ENCODE assay signal across 11 mouse cellular contexts in the genomic region with DNA sequence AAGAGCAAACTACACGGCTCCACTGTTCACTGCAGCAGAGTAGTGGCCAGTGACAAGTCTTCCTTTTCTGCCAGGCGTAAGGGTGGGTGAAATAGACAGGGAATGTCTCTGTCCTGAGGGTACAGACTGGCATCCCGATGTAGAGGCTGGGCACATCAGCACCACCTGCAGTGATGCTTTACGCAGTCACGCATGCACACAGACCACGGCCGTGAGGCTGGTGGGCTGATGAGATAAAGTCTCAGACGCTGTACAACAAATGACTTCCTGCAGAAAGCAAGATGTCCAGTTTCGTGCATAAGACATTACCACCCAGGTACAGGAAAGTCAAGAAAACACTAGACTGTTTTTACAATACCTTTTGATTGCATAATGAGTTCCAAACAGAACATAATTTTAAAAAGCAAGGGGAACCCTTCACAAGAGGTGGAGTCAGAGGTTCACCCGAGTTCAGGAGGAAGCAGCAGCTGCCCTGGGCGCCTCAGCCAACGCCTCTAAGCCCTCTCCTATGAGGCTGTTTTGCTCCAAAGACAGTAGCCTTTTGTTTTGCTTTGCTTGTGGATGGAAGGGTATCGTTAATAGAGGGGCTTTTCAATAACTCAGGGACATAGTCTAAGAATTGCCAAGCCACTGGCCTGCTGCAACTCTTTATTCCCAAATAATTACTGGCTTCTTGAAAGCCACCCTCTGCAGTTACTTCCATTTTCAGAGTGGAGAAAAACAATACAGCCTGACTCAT. TPM values are rescaled to one million over a fixed set of nuclear protein-coding genes. Genes with fewer than 3 reads are reported as not detected.
DNase-seq lines count a peak whose midpoint lies in the region; ATAC-seq and TF ChIP-seq lines count a peak whose summit lies in the region.
"Had no signal": no experiment of that assay in that cellular context is flagged by ENCODE, and none has a peak within 500 bp of the region (broad histone marks: within the 10 kb centered on the region; RNA-seq: fewer than 3 reads in every experiment).

No protein-coding gene starts in this region.

- no peaks in the 10 kb centered on the region for H3K4me1 ChIP-seq in heart, embryonic 12.5 days (replicated peaks)
- no peaks in the 10 kb centered on the region; the same call in 1 of the 2 replicates for H3K4me1 ChIP-seq in testis, adult 2 months (ENCODE audit: control insufficient read depth, insufficient read depth, low read length)
- H3K4me1 ChIP-seq in limb, embryonic 14.5 days (ENCODE audit: control insufficient read depth, insufficient read depth, low read length), result peaks cover 10% of the 10 kb centered on the region; the same call in 1 of the 2 replicates
- peaks cover 2% of the 10 kb centered on the region; the same call in 1 of the 2 replicates for H3K4me1 ChIP-seq in stomach, postnatal 0 days (replicated peaks; ENCODE audit: control insufficient read depth, insufficient read depth)

- TF ChIP-seq POLR2A in testis, adult 2 months (IDR thresholded peaks at IDR 0.05; ENCODE audit: control insufficient read depth, low read depth, low read length), result no peak
- no peak for TF ChIP-seq POLR2A in limb, embryonic 14.5 days (IDR thresholded peaks at IDR 0.05; ENCODE audit: borderline replicate concordance, extremely low read depth, insufficient read depth, insufficient read length)

- H3K4me2 ChIP-seq in heart, embryonic 12.5 days, result no peak overlapping the region
- H3K4me2 ChIP-seq in limb, embryonic 14.5 days (replicated peaks; ENCODE audit: low read depth, low read length, severe bottlenecking), result no peak overlapping the region
- no peak overlapping the region for H3K4me2 ChIP-seq in stomach, postnatal 0 days (replicated peaks; ENCODE audit: low read depth)
- H3K4me2 ChIP-seq: lung, embryonic 14.5 days had no signal

- H3K4me3 ChIP-seq in heart, embryonic 12.5 days, result no peak overlapping the region
- H3K4me3 ChIP-seq in testis, adult 2 months (ENCODE audit: control insufficient read depth, low read depth, low read length), result no peak overlapping the region
- H3K4me3 ChIP-seq in limb, embryonic 14.5 days (replicated peaks; ENCODE audit: low read length), result no peak overlapping the region
- H3K4me3 ChIP-seq in stomach, postnatal 0 days (ENCODE audit: low read depth, low read length), result no peak overlapping the region

- TF ChIP-seq CTCF in testis, adult 2 months (IDR thresholded peaks at IDR 0.05; ENCODE audit: control insufficient read depth, insufficient read depth, insufficient replicate concordance, low read depth, low read length), result no peak
- no peak for TF ChIP-seq CTCF in stomach, postnatal 0 days (IDR thresholded peaks at IDR 0.05; ENCODE audit: low read depth)

- ATAC-seq in heart, embryonic 12.5 days (ENCODE audit: insufficient number of reproducible peaks, low FRiP score), result no peak
- ATAC-seq in limb, embryonic 14.5 days (ENCODE audit: low FRiP score, low read depth), result peak; percentile 23; the same call in 1 of the 2 replicates
- ATAC-seq in stomach, postnatal 0 days (ENCODE audit: low FRiP score, low TSS enrichment), result no peak

- H3K9me3 ChIP-seq in heart, embryonic 12.5 days (replicated peaks), result no peaks in the 10 kb centered on the region
- H3K9me3 ChIP-seq in limb, embryonic 14.5 days (ENCODE audit: control insufficient read depth, low read length), result no peaks in the 10 kb centered on the region
- no peaks in the 10 kb centered on the region for H3K9me3 ChIP-seq in stomach, postnatal 0 days (ENCODE audit: control insufficient read depth, low read length)

- no peak overlapping the region for H3K27ac ChIP-seq in heart, embryonic 12.5 days (ENCODE audit: poor library complexity, severe bottlenecking)
- H3K27ac ChIP-seq in testis, adult 2 months (ENCODE audit: control insufficient read depth, insufficient read depth, low read depth, low read length), result peak overlapping the region; percentile 66
- H3K27ac ChIP-seq in limb, embryonic 14.5 days (replicated peaks; ENCODE audit: low read depth, low read length), result peak overlapping the region; percentile 3; the same call in 1 of the 2 replicates
- peak overlapping the region; percentile 37 for H3K27ac ChIP-seq in stomach, postnatal 0 days (replicated peaks)

- WGBS in heart, embryonic 12.5 days, result 61% methylated on average over 13 of the region's 13 CpGs
- WGBS in limb, embryonic 14.5 days, result 44% methylated on average over 13 of the region's 13 CpGs
- WGBS in stomach, postnatal 0 days, result 60% methylated on average over 13 of the region's 13 CpGs

- TF ChIP-seq EP300 in stomach, postnatal 0 days (optimal IDR thresholded peaks at IDR 0.05), result no peak

- no peaks in the 10 kb centered on the region for H3K36me3 ChIP-seq in heart, embryonic 12.5 days
- H3K36me3 ChIP-seq in testis, adult 2 months (ENCODE audit: control insufficient read depth, insufficient read depth, low read length), result no peaks in the 10 kb centered on the region
- no peaks in the 10 kb centered on the region for H3K36me3 ChIP-seq in limb, embryonic 14.5 days (ENCODE audit: control insufficient read depth, insufficient read depth, low read length)
- H3K36me3 ChIP-seq in stomach, postnatal 0 days (ENCODE audit: control insufficient read depth, insufficient read depth, low read length), result no peaks in the 10 kb centered on the region

- no peaks in the 10 kb centered on the region for H3K27me3 ChIP-seq in heart, embryonic 12.5 days (replicated peaks)
- no peaks in the 10 kb centered on the region for H3K27me3 ChIP-seq in testis, adult 2 months (ENCODE audit: control insufficient read depth, insufficient read depth, low read length)
- H3K27me3 ChIP-seq in limb, embryonic 14.5 days (ENCODE audit: control insufficient read depth, insufficient read depth, low read length), result no peaks in the 10 kb centered on the region
- no peaks in the 10 kb centered on the region for H3K27me3 ChIP-seq in stomach, postnatal 0 days (ENCODE audit: control insufficient read depth, insufficient read depth, low read length)

- peak; percentile 31 to 39 for DNase-seq in heart, adult 18-20 months
- DNase-seq in testis, postnatal 14 days (ENCODE audit: low spot score), result no peak
- no peak for DNase-seq in limb, embryonic 14.5 days (ENCODE audit: low spot score)
- DNase-seq in stomach, postnatal 0 days (ENCODE audit: low spot score), result no peak
- DNase-seq in right cerebral cortex, postnatal 36 days (ENCODE audit: low spot score in 2 of 2), result no peak
- no peak for DNase-seq in kidney, adult 9 months
- DNase-seq: lung, embryonic 14.5 days; right cerebral cortex, postnatal 25 days had no signal

- H3K9ac ChIP-seq in heart, embryonic 12.5 days, result no peak overlapping the region
- no peak overlapping the region for H3K9ac ChIP-seq in limb, embryonic 14.5 days (ENCODE audit: low read depth, low read length, severe bottlenecking)
- no peak overlapping the region for H3K9ac ChIP-seq in stomach, postnatal 0 days (ENCODE audit: low read length)
- H3K9ac ChIP-seq: lung, embryonic 14.5 days had no signal

RNA-seq across cellular contexts. Expression of a gene that starts 8.8 kb away (rescaled TPM):
- 100 to 1,000 TPM; 138 TPM for total RNA-seq in heart, adult 18-20 months (2021)
- polyA plus RNA-seq in heart, embryonic 12.5 days (2016; fragmentation: Nextera tagmentation; extraction: Ambion mirVana), result 46.1 TPM in 2 replicates
- 73.8 and 74.9 TPM in 2 replicates for polyA plus RNA-seq in testis, adult 2 months (2012; rRNA removed)
- 39.2 and 49.6 TPM in 2 replicates for polyA plus RNA-seq in limb, embryonic 14.5 days (2012; rRNA removed)
- polyA plus RNA-seq in limb, embryonic 14.5 days (2014; fragmentation: Nextera tagmentation; extraction: Ambion mirVana), result 44.8 and 46.2 TPM in 2 replicates
- 98.0 and 99.1 TPM in 2 replicates for polyA plus RNA-seq in stomach, postnatal 0 days (2015; fragmentation: Nextera tagmentation; extraction: Ambion mirVana)

RNA-seq across cellular contexts. Expression of a gene that starts 17.4 kb away (rescaled TPM):
- 10 to 100 TPM; 12.2 to 16.6 TPM for total RNA-seq in heart, adult 18-20 months (2021)
- polyA plus RNA-seq in heart, embryonic 12.5 days (2016; fragmentation: Nextera tagmentation; extraction: Ambion mirVana), result 72.3 and 77.0 TPM in 2 replicates
- polyA plus RNA-seq in testis, adult 2 months (2012; rRNA removed), result 15.0 and 16.3 TPM in 2 replicates
- 126 and 129 TPM in 2 replicates for polyA plus RNA-seq in limb, embryonic 14.5 days (2012; rRNA removed)
- 101 and 113 TPM in 2 replicates for polyA plus RNA-seq in limb, embryonic 14.5 days (2014; fragmentation: Nextera tagmentation; extraction: Ambion mirVana)
- 42.9 and 46.2 TPM in 2 replicates for polyA plus RNA-seq in stomach, postnatal 0 days (2015; fragmentation: Nextera tagmentation; extraction: Ambion mirVana)

RNA-seq across cellular contexts. Expression of a gene that starts 27.7 kb away (rescaled TPM):
- 1 to 10 TPM in 1 of 2 experiments, under 1 TPM in 1; 0.95 to 1.2 TPM for total RNA-seq in heart, adult 18-20 months (2021)
- polyA plus RNA-seq in heart, embryonic 12.5 days (2016; fragmentation: Nextera tagmentation; extraction: Ambion mirVana), result 6.3 and 7.2 TPM in 2 replicates
- 5.0 and 6.4 TPM in 2 replicates for polyA plus RNA-seq in testis, adult 2 months (2012; rRNA removed)
- polyA plus RNA-seq in limb, embryonic 14.5 days (2012; rRNA removed), result 7.0 and 8.3 TPM in 2 replicates
- polyA plus RNA-seq in limb, embryonic 14.5 days (2014; fragmentation: Nextera tagmentation; extraction: Ambion mirVana), result 10.0 and 11.6 TPM in 2 replicates
- 133 and 139 TPM in 2 replicates for polyA plus RNA-seq in stomach, postnatal 0 days (2015; fragmentation: Nextera tagmentation; extraction: Ambion mirVana)

RNA-seq across cellular contexts. Expression of a gene that starts 32.5 kb away (rescaled TPM):
- total RNA-seq in heart, adult 18-20 months (2021), result under 1 TPM; 0.15 to 0.77 TPM
- polyA plus RNA-seq in heart, embryonic 12.5 days (2016; fragmentation: Nextera tagmentation; extraction: Ambion mirVana), result 5.6 and 7.0 TPM in 2 replicates
- 12.9 and 16.0 TPM in 2 replicates for polyA plus RNA-seq in testis, adult 2 months (2012; rRNA removed)
- polyA plus RNA-seq in limb, embryonic 14.5 days (2012; rRNA removed), result 13.9 and 17.0 TPM in 2 replicates
- 5.3 and 8.4 TPM in 2 replicates for polyA plus RNA-seq in limb, embryonic 14.5 days (2014; fragmentation: Nextera tagmentation; extraction: Ambion mirVana)
- 24.4 and 27.5 TPM in 2 replicates for polyA plus RNA-seq in stomach, postnatal 0 days (2015; fragmentation: Nextera tagmentation; extraction: Ambion mirVana)

RNA-seq across cellular contexts. Expression of a gene that starts 36.4 kb away (rescaled TPM):
- not detected for total RNA-seq in heart, adult 18-20 months (2021)
- 0.45 and 1.0 TPM in 2 replicates for polyA plus RNA-seq in heart, embryonic 12.5 days (2016; fragmentation: Nextera tagmentation; extraction: Ambion mirVana)
- polyA plus RNA-seq in testis, adult 2 months (2012; rRNA removed), result not detected in 2 replicates
- 0.33 and 0.51 TPM in 2 replicates for polyA plus RNA-seq in limb, embryonic 14.5 days (2012; rRNA removed)
- polyA plus RNA-seq in limb, embryonic 14.5 days (2014; fragmentation: Nextera tagmentation; extraction: Ambion mirVana), result 0.34 TPM in 1 of 2 replicates, not detected in the other
- polyA plus RNA-seq in stomach, postnatal 0 days (2015; fragmentation: Nextera tagmentation; extraction: Ambion mirVana), result 172 and 176 TPM in 2 replicates
- total RNA-seq: heart, postnatal 14 days had no signal

Comparison
In these comparisons a context has a peak if more than half of its experiments do, and no peak if none do; other contexts are left out.
1. DNase-seq: peak in heart, adult 18-20 months (2 of 2); none in testis, postnatal 14 days (single experiment), limb, embryonic 14.5 days (single experiment), stomach, postnatal 0 days (single experiment), right cerebral cortex, postnatal 36 days (0 of 2) and kidney, adult 9 months (single experiment).
2. RNA of a gene that starts 27.7 kb away (polyA plus RNA-seq): 133 to 139 TPM in stomach, postnatal 0 days; 7.0 to 11.6 TPM in limb, embryonic 14.5 days, 6.3 to 7.2 TPM in heart, embryonic 12.5 days and 5.0 to 6.4 TPM in testis, adult 2 months; every median in the first group is over 10 times any median in the second.